Mouse (Mus musculus) forebrain, embryonic 10.5 days (tissue): ENCODE measurements around the gene Tfeb. TPM values are rescaled to one million over a fixed set of nuclear protein-coding genes. Genes with fewer than 3 reads are reported as not detected.
A peak's percentile ranks its signal among the peaks of the same experiment; 100 is the strongest.

Experiments used
- DNase-seq: peaks from one replicate; pipeline ENCODE4 v3.0.0-alpha.2; 2017; ENCODE audit warnings: low spot score; ENCODE audit errors: extremely low spot score
- H3K27ac ChIP-seq: fragments of 300-500 bp; sonication (generic); 2 replicates; pipeline ENCODE4 v1.5.1; 2016; ENCODE audit warnings: mild to moderate bottlenecking
- H3K27me3 ChIP-seq: fragments of 300-500 bp; sonication (generic); 2 replicates; pipeline ENCODE4 v1.6.1; 2016; ENCODE audit warnings: mild to moderate bottlenecking; ENCODE audit not compliant: poor library complexity, severe bottlenecking
- H3K36me3 ChIP-seq: fragments of 300-500 bp; sonication (generic); replicated peaks from 2 replicates; pipeline ENCODE4 v1.6.1; 2016; ENCODE audit warnings: mild to moderate bottlenecking, moderate library complexity
- H3K4me1 ChIP-seq: fragments of 300-500 bp; sonication (generic); 2 replicates; pipeline ENCODE4 v1.6.1; 2016
- H3K4me3 ChIP-seq: fragments of 300-500 bp; sonication (generic); 2 replicates; pipeline ENCODE4 v1.5.1; 2016; ENCODE audit warnings: mild to moderate bottlenecking, moderate library complexity
- H3K9me3 ChIP-seq: fragments of 300-500 bp; sonication (generic); 2 replicates; pipeline ENCODE4 v1.6.1; 2016; ENCODE audit warnings: mild to moderate bottlenecking, moderate library complexity
- WGBS: fragments of 180-500 bp; shearing (Covaris S2); methylation state at CpG from one replicate; pipeline ENCODE4 v1.1.7; 2016; 5-methylcytosine and 5-hydroxymethylcytosine counted together
- polyA plus RNA-seq: library from polyadenylated mRNA; unstranded; fragments of >200 nt; fragmentation: Nextera tagmentation; extraction: Ambion mirVana; gene quantifications from 2 replicates; pipeline ENCODE4 v1.2.1, GENCODE M21; 2016

Tfeb gene
- polyA plus RNA-seq, 1 experiment from 2014 or later: 2.2 TPM

- DNase-seq: no peak
- Histone ChIP-seq H3K9me3 (no peaks in the 10 kb centered on the region), H3K4me3 (0 out of 2 replicates have a peak overlapping the region, but pooled peaks have one; percentile 11), H3K4me1 (peaks cover 53% of the 10 kb centered on the region), H3K36me3 (no peaks in the 10 kb centered on the region), H3K27me3 (peaks cover 59% of the 10 kb centered on the region), H3K27ac (peak overlapping the region; percentile 72)
- 38% methylated on average over 8 of the region's 8 CpGs for WGBS
These were observed 50.8 kb downstream of the Tfeb start for GRCm38 (mm10) chr17:47787632-47788031.

DNA sequence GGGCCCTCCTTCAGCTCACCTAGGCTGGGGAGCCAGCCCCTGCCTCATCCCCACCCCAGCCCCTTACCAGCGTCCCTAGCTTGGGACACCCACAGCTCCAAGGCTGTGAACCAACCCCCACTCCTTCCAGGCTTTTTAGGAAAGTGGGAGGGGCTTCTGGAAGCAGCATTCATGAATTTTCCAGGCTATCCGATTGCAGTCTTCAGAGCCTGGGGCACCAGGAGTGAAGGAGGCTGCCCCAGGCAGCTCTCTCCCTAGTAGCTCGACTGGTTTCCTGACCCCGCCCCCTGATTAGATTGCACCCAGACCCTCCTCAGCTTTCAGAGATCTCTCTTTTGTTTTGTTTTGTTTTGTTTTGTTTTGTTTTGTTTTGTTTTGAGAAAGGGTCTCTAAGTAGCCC is 51.5 kb downstream of the Tfeb start:
- peak overlapping the region; percentile 72 for H3K27ac ChIP-seq
- WGBS: 6% methylated on average over 4 of the region's 4 CpGs
- peaks cover 60% of the 10 kb centered on the region for H3K4me1 ChIP-seq
- no peak for DNase-seq
- no peaks in the 10 kb centered on the region for H3K36me3 ChIP-seq
- peaks cover 59% of the 10 kb centered on the region for H3K27me3 ChIP-seq
- no peaks in the 10 kb centered on the region for H3K9me3 ChIP-seq
- peak overlapping the region; percentile 11; the same call in 1 of the 2 replicates for H3K4me3 ChIP-seq

- no peak overlapping the region for H3K4me3 ChIP-seq
- H3K4me1 ChIP-seq: peaks cover 67% of the 10 kb centered on the region
- H3K9me3 ChIP-seq: no peaks in the 10 kb centered on the region
- H3K27ac ChIP-seq: peak overlapping the region; percentile 58
- H3K36me3 ChIP-seq: no peaks in the 10 kb centered on the region
- H3K27me3 ChIP-seq: peaks cover 59% of the 10 kb centered on the region
- DNase-seq: no peak
- WGBS: 69% methylated on average over 6 of the region's 6 CpGs
These were observed 52.2 kb downstream of the Tfeb start for GRCm38 (mm10) chr17:47788996-47789395.

GRCm38 (mm10) chr17:47792098-47792863 is 55.5 kb downstream of the Tfeb start:
- DNase-seq: peak; percentile 87
- H3K9me3 ChIP-seq: 0 out of 2 replicates have a peak, but pooled peaks cover 4% of the 10 kb centered on the region
- H3K27ac ChIP-seq: peak overlapping the region; percentile 36; the same call in 1 of the 2 replicates
- WGBS: 20% methylated on average over 15 of the region's 15 CpGs
- H3K27me3 ChIP-seq: peaks cover 44% of the 10 kb centered on the region
- H3K36me3 ChIP-seq: no peaks in the 10 kb centered on the region
- H3K4me1 ChIP-seq: peaks cover 68% of the 10 kb centered on the region
- no peak overlapping the region for H3K4me3 ChIP-seq

DNA sequence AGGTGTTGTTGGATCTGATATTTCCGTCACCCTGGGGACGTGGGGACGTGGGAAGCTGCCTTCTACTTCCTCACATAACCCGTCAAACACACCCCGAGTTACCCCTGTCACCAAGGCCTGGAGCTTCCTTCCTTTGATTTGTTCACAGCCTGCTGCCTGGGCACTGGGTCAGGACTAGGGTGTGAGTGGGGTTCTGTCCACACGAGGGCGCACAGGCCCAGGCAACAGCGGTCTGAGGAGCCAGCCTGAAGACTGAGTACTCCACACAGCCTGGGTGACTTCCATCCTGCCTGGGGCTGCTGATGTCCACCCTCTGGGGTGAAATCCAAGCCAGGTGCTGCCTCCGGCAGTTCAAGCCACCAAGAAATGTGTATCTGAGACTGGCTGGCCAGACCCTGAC is 56.5 kb downstream of the Tfeb start:
- H3K4me3 ChIP-seq: no peak overlapping the region
- 19% methylated on average over 9 of the region's 9 CpGs for WGBS
- H3K4me1 ChIP-seq: peaks cover 57% of the 10 kb centered on the region
- peak; percentile 87 for DNase-seq
- peaks cover 38% of the 10 kb centered on the region for H3K27me3 ChIP-seq
- peak overlapping the region; percentile 27; the same call in 1 of the 2 replicates for H3K27ac ChIP-seq
- no peaks in the 10 kb centered on the region for H3K36me3 ChIP-seq
- 0 out of 2 replicates have a peak, but pooled peaks cover 4% of the 10 kb centered on the region for H3K9me3 ChIP-seq

- peaks cover 57% of the 10 kb centered on the region for H3K4me1 ChIP-seq
- 38% methylated on average over 3 of the region's 3 CpGs for WGBS
- H3K27ac ChIP-seq: peak overlapping the region; percentile 46; the same call in 1 of the 2 replicates
- no peaks in the 10 kb centered on the region for H3K36me3 ChIP-seq
- no peak overlapping the region for H3K4me3 ChIP-seq
- DNase-seq: peak; percentile 61
- 0 out of 2 replicates have a peak, but pooled peaks cover 4% of the 10 kb centered on the region for H3K9me3 ChIP-seq
- peaks cover 24% of the 10 kb centered on the region for H3K27me3 ChIP-seq
These were observed 58.6 kb downstream of the Tfeb start for GRCm38 (mm10) chr17:47795446-47795845.

DNA sequence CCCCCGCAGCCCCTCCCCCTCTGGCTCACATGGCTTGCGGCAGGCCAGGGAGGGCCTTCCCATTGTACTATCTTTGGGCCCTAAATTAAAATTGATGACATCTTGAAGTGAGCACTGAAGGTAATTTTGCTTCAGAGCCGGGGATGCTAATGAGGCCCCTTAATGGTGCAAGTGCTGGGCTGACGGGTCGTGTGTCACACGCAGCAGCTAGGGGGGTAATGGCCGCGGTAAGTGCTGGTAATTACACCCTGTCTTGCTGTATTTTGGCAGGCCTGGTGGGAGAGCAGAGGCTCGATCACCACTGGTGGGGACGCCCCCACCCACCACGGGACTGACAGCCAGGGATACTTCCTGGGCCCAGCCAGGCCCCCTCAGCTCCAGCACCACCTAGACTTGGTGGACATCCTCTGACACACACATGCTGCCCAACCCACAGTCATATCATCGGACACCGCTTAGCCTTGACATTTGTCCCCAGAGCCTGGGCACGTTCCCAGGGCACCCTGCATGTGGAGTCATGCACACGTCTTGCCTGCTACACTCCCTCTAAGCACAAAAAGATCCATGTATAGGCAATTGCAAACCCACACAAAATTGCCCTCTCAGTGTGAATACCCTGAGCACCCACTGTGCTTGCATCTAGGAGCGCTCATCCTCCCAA is 59.5 kb downstream of the Tfeb start:
- Histone ChIP-seq H3K36me3 (no peaks in the 10 kb centered on the region), H3K27me3 (peaks cover 24% of the 10 kb centered on the region), H3K4me1 (peaks cover 57% of the 10 kb centered on the region), H3K4me3 (no peak overlapping the region), H3K27ac (peak overlapping the region; percentile 46), H3K9me3 (0 out of 2 replicates have a peak, but pooled peaks cover 4% of the 10 kb centered on the region)
- 59% methylated on average over 16 of the region's 16 CpGs for WGBS
- DNase-seq: no peak

- WGBS: 65% methylated on average over 4 of the region's 4 CpGs
- no peaks in the 10 kb centered on the region for H3K36me3 ChIP-seq
- peaks cover 57% of the 10 kb centered on the region for H3K4me1 ChIP-seq
- H3K4me3 ChIP-seq: no peak overlapping the region
- no peak for DNase-seq
- 0 out of 2 replicates have a peak, but pooled peaks cover 4% of the 10 kb centered on the region for H3K9me3 ChIP-seq
- H3K27ac ChIP-seq: no peak overlapping the region
- peaks cover 24% of the 10 kb centered on the region for H3K27me3 ChIP-seq
These were observed 60.1 kb downstream of the Tfeb start for GRCm38 (mm10) chr17:47796968-47797367.

DNA sequence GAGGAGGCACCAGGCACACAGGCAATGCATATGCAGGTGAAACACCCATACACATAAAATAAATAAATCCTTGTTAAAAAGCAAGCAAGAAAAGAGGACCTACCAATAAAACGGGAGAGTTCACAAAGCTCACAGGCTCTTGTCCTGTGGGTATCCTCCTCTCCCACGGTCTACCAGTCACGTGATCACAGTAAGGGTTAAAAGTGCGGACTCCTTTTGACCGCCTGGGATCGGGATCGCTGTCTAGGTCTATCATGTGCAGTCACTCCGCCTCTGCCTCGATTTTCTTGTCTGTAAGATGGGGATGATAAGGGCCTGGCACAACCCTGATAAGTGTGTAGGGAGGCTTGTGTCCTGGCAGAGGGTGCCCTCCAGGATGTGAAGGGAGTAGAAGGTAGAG is 60.6 kb downstream of the Tfeb start:
- Histone ChIP-seq H3K36me3 (no peaks in the 10 kb centered on the region), H3K4me1 (peaks cover 57% of the 10 kb centered on the region), H3K4me3 (no peak overlapping the region), H3K27ac (no peak overlapping the region), H3K27me3 (peaks cover 25% of the 10 kb centered on the region), H3K9me3 (0 out of 2 replicates have a peak, but pooled peaks cover 4% of the 10 kb centered on the region)
- DNase-seq: no peak
- WGBS: 85% methylated on average over 9 of the region's 9 CpGs

DNA sequence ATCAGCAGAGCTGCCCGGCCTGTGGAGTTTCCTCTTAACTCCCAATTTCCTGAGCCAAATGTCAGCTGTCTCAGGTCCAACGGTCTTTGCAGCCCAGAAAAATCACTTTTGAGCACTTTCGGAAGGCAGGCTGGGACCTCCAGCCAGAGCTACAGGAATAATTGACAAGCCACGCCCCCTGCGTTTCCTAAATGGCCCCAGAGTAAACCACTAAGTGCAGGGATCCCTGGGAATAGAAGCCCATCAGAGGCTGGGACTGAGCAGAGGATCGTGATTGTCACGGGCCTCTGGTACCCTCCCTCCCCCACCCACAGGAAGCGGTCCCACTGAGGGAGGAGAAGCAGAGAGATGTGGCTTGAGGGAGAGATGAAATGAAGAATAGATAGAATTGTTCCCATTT is 66.0 kb downstream of the Tfeb start:
- WGBS: 19% methylated on average over 8 of the region's 8 CpGs
- H3K27me3 ChIP-seq: peaks cover 41% of the 10 kb centered on the region
- H3K27ac ChIP-seq: peak overlapping the region; percentile 26
- no peaks in the 10 kb centered on the region for H3K9me3 ChIP-seq
- no peak overlapping the region for H3K4me3 ChIP-seq
- H3K4me1 ChIP-seq: peaks cover 53% of the 10 kb centered on the region
- no peak for DNase-seq
- H3K36me3 ChIP-seq: no peaks in the 10 kb centered on the region

- Histone ChIP-seq H3K4me3 (no peak overlapping the region), H3K27ac (no peak overlapping the region), H3K9me3 (no peaks in the 10 kb centered on the region), H3K4me1 (peaks cover 53% of the 10 kb centered on the region), H3K27me3 (peaks cover 47% of the 10 kb centered on the region), H3K36me3 (no peaks in the 10 kb centered on the region)
- DNase-seq: no peak
- 89% methylated on average over 4 of the region's 4 CpGs for WGBS
These were observed 66.8 kb downstream of the Tfeb start for GRCm38 (mm10) chr17:47803662-47804061.

GRCm38 (mm10) chr17:47805047-47805835 is 68.4 kb downstream of the Tfeb start:
- DNase-seq: no peak
- Histone ChIP-seq H3K4me3 (no peak overlapping the region), H3K9me3 (no peaks in the 10 kb centered on the region), H3K27me3 (peaks cover 62% of the 10 kb centered on the region), H3K27ac (peak overlapping the region; percentile 72), H3K36me3 (no peaks in the 10 kb centered on the region), H3K4me1 (peaks cover 46% of the 10 kb centered on the region)
- WGBS: 35% methylated on average over 13 of the region's 13 CpGs
